Mouse (Mus musculus) thymus, postnatal 25 days (tissue): ENCODE data around the gene Meis1.

Experiments used
- DNase-seq: peaks from one replicate; pipeline ENCODE4 v3.0.0; 2022

Gene Meis1

DNA sequence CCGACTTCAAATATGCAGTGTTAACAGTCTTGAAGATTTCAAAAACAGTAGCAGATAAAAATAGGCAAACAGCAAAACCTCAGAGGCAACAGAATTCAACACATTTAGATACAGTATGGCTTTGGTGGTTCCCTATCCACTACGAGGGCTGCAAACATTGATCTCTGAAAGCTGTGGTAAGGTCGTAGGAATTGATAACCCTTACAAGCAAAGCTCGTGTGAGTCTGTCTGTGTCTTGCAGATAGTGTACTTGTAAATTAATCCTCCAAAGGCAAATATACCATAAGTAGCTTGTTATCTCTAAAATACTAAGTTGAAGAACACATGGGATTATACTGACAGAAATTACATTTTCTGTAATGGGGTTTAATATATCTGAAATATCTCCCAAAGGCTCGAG is 114.5 kb downstream of the Meis1 start:
- DNase-seq, result no peak

- DNase-seq, result no peak
Observed at GRCm38 (mm10) chr11:18900489-18900888, 118.3 kb downstream of the Meis1 start.

DNA sequence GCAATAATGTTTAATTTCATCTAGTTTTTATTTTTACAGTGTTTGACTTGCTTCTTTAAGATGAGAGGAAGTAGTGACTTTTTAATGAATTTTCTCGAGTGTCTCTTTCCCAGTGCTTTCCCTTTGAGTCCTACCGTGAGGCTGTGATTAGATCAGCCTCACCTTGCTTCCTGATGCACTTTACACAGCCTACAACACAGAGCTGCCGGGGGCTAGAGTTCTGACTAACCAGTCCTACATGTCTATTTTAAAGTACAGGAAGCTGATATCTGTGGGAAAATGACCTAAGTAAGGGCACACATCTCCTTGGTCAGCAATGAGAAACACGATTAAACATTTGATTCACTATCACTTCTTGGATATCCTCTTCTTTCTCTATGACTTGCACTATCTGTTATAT is 119.9 kb downstream of the Meis1 start:
- no peak for DNase-seq

GRCm38 (mm10) chr11:18897921-18898646 is 120.7 kb downstream of the Meis1 start:
- DNase-seq, result no peak

GRCm38 (mm10) chr11:18897250-18897649 is 121.5 kb downstream of the Meis1 start:
- DNase-seq, result no peak

GRCm38 (mm10) chr11:18892470-18892869 is 126.3 kb downstream of the Meis1 start:
- DNase-seq, result no peak

- DNase-seq, result no peak
Observed at GRCm38 (mm10) chr11:18889139-18889538, 129.6 kb downstream of the Meis1 start.

- DNase-seq, result no peak
Observed at GRCm38 (mm10) chr11:18888651-18889050, 130.1 kb downstream of the Meis1 start.

DNA sequence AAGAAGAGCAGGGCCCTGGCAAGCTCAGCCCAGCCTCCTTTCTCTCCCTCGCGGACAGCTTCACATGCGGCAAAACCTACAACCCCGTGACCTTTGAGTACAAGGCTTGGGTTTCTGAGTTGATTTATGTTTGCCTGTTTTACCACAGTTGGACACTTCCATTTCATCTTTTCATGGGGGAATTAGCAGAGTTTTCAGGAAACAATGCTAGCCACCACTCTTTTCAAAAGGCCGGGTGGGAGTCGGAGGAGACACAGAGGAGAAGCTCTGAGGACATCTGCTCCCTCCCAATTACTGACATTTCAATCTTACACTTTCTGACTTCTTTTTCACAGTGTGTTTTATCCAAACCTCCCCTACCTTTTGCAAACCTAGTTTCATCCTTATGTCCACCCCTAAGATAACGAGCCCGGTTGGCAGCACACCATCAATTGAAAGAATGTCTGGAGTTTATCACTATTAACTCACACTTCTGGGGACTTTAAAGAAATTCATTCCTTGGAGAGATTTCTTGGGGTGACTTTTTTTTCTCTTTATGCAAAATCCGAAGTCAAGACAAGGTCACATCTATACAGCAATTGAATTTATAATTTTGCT is 133.0 kb downstream of the Meis1 start:
- no peak for DNase-seq

- no peak for DNase-seq
Observed at GRCm38 (mm10) chr11:18885036-18885728, 133.6 kb downstream of the Meis1 start.

- no peak for DNase-seq
Observed at GRCm38 (mm10) chr11:18883987-18884386, 134.8 kb downstream of the Meis1 start.

DNA sequence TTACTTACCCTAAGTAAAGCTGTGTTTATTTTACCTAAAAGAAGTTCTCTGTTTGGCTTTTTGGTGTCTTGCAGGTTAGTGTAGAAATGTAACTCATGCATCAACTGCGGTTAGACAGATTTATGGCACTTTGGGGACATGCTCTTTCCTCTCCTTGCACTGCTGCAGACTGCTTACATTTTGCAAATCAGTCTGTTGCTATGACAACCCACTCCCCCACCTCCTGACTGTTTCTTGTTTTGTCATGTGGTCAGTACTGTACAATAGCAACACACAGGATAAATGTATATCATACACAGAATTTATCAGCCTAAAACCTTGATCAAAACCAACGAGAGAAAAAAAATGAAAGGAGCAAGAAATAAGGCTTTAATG is 135.3 kb downstream of the Meis1 start:
- no peak for DNase-seq

DNA sequence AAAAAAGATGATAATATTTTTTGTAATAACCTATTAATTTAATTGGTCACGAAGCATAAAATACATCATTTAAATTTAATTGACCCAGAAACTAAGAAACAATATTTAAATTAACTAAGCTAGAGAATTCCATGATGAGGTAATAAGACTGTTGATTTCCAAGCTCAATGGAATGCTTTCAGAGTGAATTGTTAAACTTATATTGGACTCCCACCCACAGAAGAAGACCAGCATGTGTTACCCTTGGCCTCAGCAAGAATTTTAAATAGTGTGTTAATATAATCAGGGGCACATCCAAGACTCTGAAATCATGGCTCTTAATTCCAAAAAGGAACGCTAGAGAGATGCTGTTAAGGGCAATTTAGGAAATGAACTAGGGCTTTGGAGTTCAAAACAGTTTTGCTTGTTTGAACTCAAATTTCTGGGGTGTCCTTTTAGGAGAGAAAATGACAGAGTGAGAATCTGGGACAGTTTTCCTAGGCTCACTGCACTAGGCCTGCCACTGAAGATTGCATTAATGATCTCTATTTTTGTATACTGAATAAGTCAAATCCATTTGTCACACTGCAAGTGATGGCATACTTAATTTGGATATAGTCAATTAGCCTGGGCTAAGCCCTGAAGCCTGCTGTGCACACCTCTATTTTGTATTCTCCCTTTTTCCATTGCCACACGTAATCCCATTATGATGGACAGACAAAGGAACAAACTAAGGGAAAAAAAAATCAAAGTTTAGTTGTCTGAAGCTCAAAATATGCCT is 135.9 kb downstream of the Meis1 start:
- DNase-seq, result no peak

DNA sequence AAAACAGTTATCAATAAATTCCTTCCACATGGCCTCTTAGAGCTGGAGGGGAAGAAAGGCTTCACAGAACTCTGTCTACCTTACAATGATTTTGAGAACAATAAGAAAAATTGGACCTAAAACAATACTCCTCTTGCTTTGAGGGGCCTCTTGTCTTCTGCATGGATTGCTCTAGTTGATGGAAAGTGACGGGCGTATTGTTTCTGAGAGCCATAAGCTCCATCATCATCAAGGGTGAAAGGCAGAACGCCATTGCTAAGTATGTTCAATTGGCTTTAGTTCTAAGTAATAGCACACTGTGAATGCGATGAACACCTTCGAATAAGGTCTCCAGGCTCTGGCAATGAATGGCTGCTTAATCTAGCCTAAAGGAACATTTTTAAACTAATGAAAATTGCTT is 136.5 kb downstream of the Meis1 start:
- DNase-seq, result no peak

DNA sequence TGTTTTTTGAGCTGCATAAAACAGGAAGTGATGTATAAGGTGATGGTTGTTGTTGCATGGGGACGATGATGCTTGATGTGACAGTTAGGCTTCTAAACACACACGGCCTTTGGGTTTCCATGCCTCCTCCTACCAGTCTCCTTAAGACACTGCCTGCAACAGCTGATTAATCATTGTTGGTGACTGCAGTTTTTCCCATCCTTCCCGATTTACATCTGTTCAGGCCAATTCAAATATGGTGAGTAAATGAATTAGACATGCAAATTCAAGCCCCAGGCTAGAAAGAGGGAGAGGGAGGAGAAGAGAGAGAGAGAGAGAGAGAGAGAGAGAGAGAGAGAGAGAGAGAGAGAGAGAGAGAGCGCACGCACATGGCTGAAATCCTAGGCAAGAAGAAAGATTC is 138.0 kb downstream of the Meis1 start:
- DNase-seq, result no peak

GRCm38 (mm10) chr11:18879456-18879818 is 139.3 kb downstream of the Meis1 start:
- no peak for DNase-seq

DNA sequence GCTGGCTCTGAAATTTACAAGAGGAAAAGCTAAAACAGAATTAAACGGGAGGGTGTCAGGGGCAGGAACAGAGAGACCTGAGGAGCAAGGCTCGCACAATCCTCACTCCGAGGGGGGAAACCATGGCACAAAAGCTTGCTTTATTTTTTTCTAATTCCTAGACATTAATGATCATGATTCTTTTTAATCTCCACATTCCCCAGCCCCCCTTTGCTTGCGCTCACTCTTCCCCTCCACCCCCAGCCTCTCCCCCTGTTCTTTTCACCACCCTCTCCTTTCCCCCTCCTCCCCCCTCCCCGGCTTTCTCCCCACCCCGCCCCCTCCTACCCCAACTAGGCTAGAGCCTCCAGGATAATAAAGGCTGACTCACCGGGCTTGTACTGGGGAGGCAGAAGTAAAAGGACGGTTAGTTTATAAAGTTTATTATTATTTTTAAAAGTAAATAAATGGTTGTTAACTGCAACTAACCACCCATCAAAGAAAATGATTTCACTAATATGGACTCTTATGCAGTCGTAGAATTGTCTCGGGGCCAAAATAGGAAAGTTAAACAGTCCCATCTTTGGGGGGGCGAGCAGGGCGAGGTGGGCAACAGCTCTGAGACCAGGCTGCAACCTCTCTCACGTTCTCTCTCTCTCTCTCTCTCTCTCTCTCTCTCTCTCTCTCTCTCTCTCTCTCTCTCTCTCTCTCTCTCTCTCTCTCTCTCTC is 139.9 kb downstream of the Meis1 start:
- DNase-seq, result no peak

- DNase-seq, result no peak
Observed at GRCm38 (mm10) chr11:18878016-18878415, 140.8 kb downstream of the Meis1 start.

DNA sequence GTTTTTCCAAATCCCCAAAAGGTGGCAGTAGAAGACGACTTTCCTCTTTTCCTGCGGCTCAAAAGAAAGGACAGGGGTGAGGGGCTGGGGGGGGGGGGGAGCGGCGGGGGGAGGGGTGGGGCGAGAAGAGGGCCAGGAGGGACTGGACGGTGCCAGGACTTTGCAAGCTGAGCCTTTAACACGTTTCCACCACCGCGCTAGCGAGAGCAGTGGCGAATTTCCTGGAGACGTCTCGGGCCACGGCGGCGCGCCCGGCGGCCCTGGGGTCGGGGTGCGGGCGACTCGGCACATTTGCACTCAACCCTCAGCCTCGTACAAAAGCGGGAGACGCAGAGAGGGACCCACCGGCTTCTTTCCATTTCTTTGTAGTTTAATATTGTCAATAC is 141.2 kb downstream of the Meis1 start:
- DNase-seq, result no peak

- no peak for DNase-seq
Observed at GRCm38 (mm10) chr11:18876886-18877625, 141.7 kb downstream of the Meis1 start.

GRCm38 (mm10) chr11:18875911-18876885 is 142.6 kb downstream of the Meis1 start:
- no peak for DNase-seq
